ENCODE assay signal across 25 mouse cellular contexts in the genomic region with DNA sequence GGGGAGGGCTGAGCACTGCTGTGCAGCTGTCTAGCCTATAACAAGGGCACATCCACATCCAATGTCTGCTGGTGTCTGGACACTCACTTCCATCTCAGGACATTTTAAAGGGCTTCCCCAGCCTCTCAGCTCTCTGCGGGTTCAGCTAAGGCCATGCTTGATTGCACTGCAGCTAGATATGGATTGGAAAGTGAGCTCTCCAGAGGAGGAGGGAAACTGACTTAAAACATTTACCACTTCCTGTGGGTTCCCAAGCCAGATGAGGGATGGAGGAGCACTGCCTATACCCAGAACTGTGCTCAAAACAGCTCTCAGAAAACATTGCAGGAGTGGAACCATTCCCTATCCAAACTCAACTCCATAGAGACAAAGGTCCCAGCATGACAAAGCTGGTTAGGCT.
A peak's percentile ranks its signal among the peaks of the same experiment; 100 is the strongest.
DNase-seq lines count a peak whose midpoint lies in the region; ATAC-seq and TF ChIP-seq lines count a peak whose summit lies in the region.
"Had no signal": no experiment of that assay in that cellular context is flagged by ENCODE, and none has a peak within 500 bp of the region (broad histone marks: within the 10 kb centered on the region; RNA-seq: fewer than 3 reads in every experiment).

No protein-coding gene starts in this region.

- in situ Hi-C loops in CH12.LX (cut with MboI; ENCODE audit: low pct_ligation_motif_present, low pct_unique_long_range_greater_than_20kb, low sequenced_read_pairs), result no loop called here

- H3K79me2 ChIP-seq in CH12.LX (replicated peaks; ENCODE audit: control insufficient read depth, extremely low read depth, insufficient read depth, poor library complexity, severe bottlenecking), result no peaks in the 10 kb centered on the region

- peak; percentile 20 for DNase-seq in thymus, postnatal 0 days (ENCODE audit: low spot score)
- DNase-seq in thymus, adult 18-20 months, result no peak
- DNase-seq in CH12.LX (ENCODE audit: extremely low read depth), result peak; percentile 9
- DNase-seq in right cerebral cortex, postnatal 36 days (ENCODE audit: low spot score in 2 of 2), result no peak
- no peak for DNase-seq in cerebellum, postnatal 25 days
- DNase-seq: adrenal gland, postnatal 10 days; cerebellum, adult 11 months; cerebellum, adult 2 months; cerebellum, adult 9-11 months; cerebellum, postnatal 36 days; forebrain, postnatal 0 days; gastrocnemius, adult 2 months; gastrocnemius, postnatal 14 days; heart, adult 2 months had no signal

- no peak for TF ChIP-seq CTCF in CH12.LX (conservative IDR thresholded peaks at IDR 0.05 in 1 of 2, IDR thresholded peaks at IDR 0.05 in 1 of 2; ENCODE audit: low read depth in 2 of 2, low read length in 2 of 2)

- no peak for TF ChIP-seq EP300 in CH12.LX (IDR thresholded peaks at IDR 0.05; ENCODE audit: low read length)

- dilution Hi-C loops in CH12.LX (cut with MboI; ENCODE audit: extremely low pct_ligation_motif_present, extremely low pct_unique_long_range_greater_than_20kb, low sequenced_read_pairs), result no loop called here

- ATAC-seq in granulocyte monocyte progenitor cell, adult 5-6 weeks (replicated peaks; ENCODE audit: poor library complexity, severe bottlenecking), result peak; percentile 27; the same call in 1 of the 2 replicates
- ATAC-seq: forebrain, embryonic 13.5 days; forebrain, postnatal 0 days; hindbrain, embryonic 16.5 days; intestine, embryonic 15.5 days; Patski had no signal

- no peaks in the 10 kb centered on the region for H3K9me3 ChIP-seq in CH12.LX (replicated peaks; ENCODE audit: low read length)
- H3K9me3 ChIP-seq: G1E; intestine, embryonic 15.5 days had no signal

- no peak overlapping the region for H3K27ac ChIP-seq in CH12.LX (ENCODE audit: insufficient read depth, low read depth)
- H3K27ac ChIP-seq: forebrain, embryonic 10.5 days; forebrain, embryonic 13.5 days; gastrocnemius, adult 2 months; heart, adult 2 months; heart, embryonic 10.5 days; heart, embryonic 13.5 days; hindbrain, embryonic 10.5 days; hindbrain, embryonic 13.5 days; intestine, embryonic 15.5 days had no signal

- peaks cover 6 to 9% of the 10 kb centered on the region in 2 experiments; a peak in 3 of 4 replicates for H3K4me1 ChIP-seq in CH12.LX (ENCODE audit: control insufficient read depth in 1 of 2, insufficient read depth in 2 of 2)
- H3K4me1 ChIP-seq: forebrain, embryonic 13.5 days; hindbrain, embryonic 10.5 days; hindbrain, embryonic 13.5 days; intestine, embryonic 15.5 days had no signal

- no peak overlapping the region for H3K9ac ChIP-seq in CH12.LX (ENCODE audit: insufficient read depth, low read depth)
- H3K9ac ChIP-seq: forebrain, embryonic 13.5 days; forebrain, postnatal 0 days; heart, embryonic 13.5 days; hindbrain, embryonic 13.5 days; intestine, embryonic 15.5 days had no signal

- H3K27me3 ChIP-seq in CH12.LX (replicated peaks), result no peaks in the 10 kb centered on the region
- H3K27me3 ChIP-seq: forebrain, embryonic 13.5 days; heart, embryonic 13.5 days; hindbrain, embryonic 13.5 days; intestine, embryonic 15.5 days; Patski had no signal

- TF ChIP-seq POLR2A in CH12.LX (IDR thresholded peaks at IDR 0.05; ENCODE audit: low read depth, low read length), result no peak

- H3K4me2 ChIP-seq in CH12.LX (ENCODE audit: insufficient read depth, low read depth, poor library complexity, severe bottlenecking), result no peak overlapping the region
- H3K4me2 ChIP-seq: forebrain, embryonic 13.5 days; heart, embryonic 13.5 days; hindbrain, embryonic 13.5 days; intestine, embryonic 15.5 days had no signal

- TF ChIP-seq RAD21 in CH12.LX (IDR thresholded peaks at IDR 0.05; ENCODE audit: low read depth, low read length), result no peak

- no peak overlapping the region for H3K4me3 ChIP-seq in CH12.LX (replicated peaks in 1 of 3; ENCODE audit: low read depth in 2 of 3, low read length in 2 of 3, poor library complexity in 1 of 3)
- H3K4me3 ChIP-seq: forebrain, embryonic 10.5 days; forebrain, embryonic 13.5 days; gastrocnemius, adult 2 months; heart, adult 2 months; heart, embryonic 10.5 days; heart, embryonic 13.5 days; hindbrain, embryonic 10.5 days; hindbrain, embryonic 13.5 days; intestine, embryonic 15.5 days had no signal

- H3K36me3 ChIP-seq in CH12.LX (replicated peaks in 1 of 2; ENCODE audit: control insufficient read depth in 1 of 2, insufficient read depth in 1 of 2, low read length in 1 of 2), result no peaks in the 10 kb centered on the region
- H3K36me3 ChIP-seq: forebrain, embryonic 10.5 days; G1E; heart, embryonic 10.5 days; hindbrain, embryonic 10.5 days; hindbrain, embryonic 13.5 days; intestine, embryonic 15.5 days had no signal

TF ChIP-seq in CH12.LX, 34 proteins besides CTCF, POLR2A, EP300 and RAD21:
- TF ChIP-seq NELFE (IDR thresholded peaks at IDR 0.05; ENCODE audit: low read depth, low read length) (no peak), GABPA (IDR thresholded peaks at IDR 0.05; ENCODE audit: insufficient replicate concordance, low read depth, low read length) (no peak), SMC3 (IDR thresholded peaks at IDR 0.05; ENCODE audit: low read depth, low read length) (no peak), MAZ (IDR thresholded peaks at IDR 0.05; ENCODE audit: low read depth, low read length) (no peak), JUN (IDR thresholded peaks at IDR 0.05; ENCODE audit: insufficient read depth, low read depth, low read length) (no peak), MAX (IDR thresholded peaks at IDR 0.05; ENCODE audit: low read length) (no peak), ZMIZ1 (IDR thresholded peaks at IDR 0.05; ENCODE audit: low read depth, low read length) (no peak), MEF2A (IDR thresholded peaks at IDR 0.05; ENCODE audit: borderline replicate concordance, low read depth, low read length) (no peak), BHLHE40 (IDR thresholded peaks at IDR 0.05; ENCODE audit: low read depth, low read length) (no peak), NRF1 (IDR thresholded peaks at IDR 0.05; ENCODE audit: low read depth, low read length) (no peak), MAFK (IDR thresholded peaks at IDR 0.05; ENCODE audit: insufficient replicate concordance, low read length) (no peak), TBP (conservative IDR thresholded peaks at IDR 0.05; ENCODE audit: low read depth, low read length) (no peak), E2F4 (IDR thresholded peaks at IDR 0.05; ENCODE audit: insufficient replicate concordance, low read depth, low read length) (no peak)

Comparison
In these comparisons a context has a peak if more than half of its experiments do, and no peak if none do; other contexts are left out.
1. DNase-seq: peak in thymus, postnatal 0 days (single experiment) and CH12.LX (single experiment); none in thymus, adult 18-20 months (0 of 2), right cerebral cortex, postnatal 36 days (0 of 2) and cerebellum, postnatal 25 days (0 of 2).